Mouse (Mus musculus): ENCODE measurements around the gene Tsen15. TPM values are rescaled to one million over a fixed set of nuclear protein-coding genes. Genes with fewer than 3 reads are reported as not detected.
A peak's percentile ranks its signal among the peaks of the same experiment; 100 is the strongest.
"Not testable (repeated sequence)": the region's sequence is repeated elsewhere in the genome, so short reads cannot be mapped to it uniquely, and the experiment has no call there.

The Tsen15 gene
- polyA plus RNA-seq, 1 experiment: 43.7 TPM

GRCm38 (mm10) chr1:152389271-152389670 lies 2.8 kb upstream of the Tsen15 start:
- TF ChIP-seq FLI1 (IDR thresholded peaks at IDR 0.05; ENCODE audit: low read length): no peak
- peaks cover 6% of the 10 kb centered on the region; the same call in 1 of the 2 replicates for H3K9me3 ChIP-seq
- H3K4me3 ChIP-seq (replicated peaks): no peak overlapping the region
- H3K36me3 ChIP-seq (replicated peaks; ENCODE audit: low read length): peaks cover 3% of the 10 kb centered on the region
- peaks cover 9% of the 10 kb centered on the region for H3K27me3 ChIP-seq (replicated peaks)
- H3K4me1 ChIP-seq: peaks cover 9% of the 10 kb centered on the region

- H3K4me3 ChIP-seq (replicated peaks): peak overlapping the region; percentile 97
- not testable (repeated sequence) for H3K27me3 ChIP-seq (replicated peaks); H3K9me3 ChIP-seq; H3K4me1 ChIP-seq
- peaks cover 19% of the 10 kb centered on the region for H3K36me3 ChIP-seq (replicated peaks; ENCODE audit: low read length)
Observed at GRCm38 (mm10) chr1:152385693-152386092, 795 bp downstream of the Tsen15 start.

GRCm38 (mm10) chr1:152384589-152384988 lies 1.9 kb downstream of the Tsen15 start:
- H3K4me3 ChIP-seq (replicated peaks): peak overlapping the region; percentile 53
- peaks cover 9% of the 10 kb centered on the region for H3K4me1 ChIP-seq
- H3K9me3 ChIP-seq: no peaks in the 10 kb centered on the region
- H3K27me3 ChIP-seq (replicated peaks): peaks cover 2% of the 10 kb centered on the region
- no peak for TF ChIP-seq FLI1 (IDR thresholded peaks at IDR 0.05; ENCODE audit: low read length)
- no peak for TF ChIP-seq GATA1 (IDR thresholded peaks at IDR 0.05; ENCODE audit: borderline replicate concordance, low read length)
- H3K36me3 ChIP-seq (replicated peaks; ENCODE audit: low read length): peaks cover 26% of the 10 kb centered on the region

- 0 out of 2 replicates have a peak, but pooled peaks cover 4% of the 10 kb centered on the region for H3K4me1 ChIP-seq
- no peaks in the 10 kb centered on the region for H3K27me3 ChIP-seq (replicated peaks)
- peaks cover 70% of the 10 kb centered on the region for H3K36me3 ChIP-seq (replicated peaks; ENCODE audit: low read length)
- TF ChIP-seq GATA1 (IDR thresholded peaks at IDR 0.05; ENCODE audit: borderline replicate concordance, low read length) (no peak), FLI1 (IDR thresholded peaks at IDR 0.05; ENCODE audit: low read length) (no peak)
- no peaks in the 10 kb centered on the region for H3K9me3 ChIP-seq
- no peak overlapping the region for H3K4me3 ChIP-seq (replicated peaks)
Observed at GRCm38 (mm10) chr1:152378311-152378710, 8.2 kb downstream of the Tsen15 start.

- TF ChIP-seq FLI1 (IDR thresholded peaks at IDR 0.05; ENCODE audit: low read length) (no peak), GATA1 (IDR thresholded peaks at IDR 0.05; ENCODE audit: borderline replicate concordance, low read length) (no peak)
- H3K27me3 ChIP-seq (replicated peaks): no peaks in the 10 kb centered on the region
- no peak overlapping the region for H3K4me3 ChIP-seq (replicated peaks)
- H3K4me1 ChIP-seq: peaks cover 11% of the 10 kb centered on the region
- no peaks in the 10 kb centered on the region for H3K9me3 ChIP-seq
- peaks cover 34% of the 10 kb centered on the region for H3K36me3 ChIP-seq (replicated peaks; ENCODE audit: low read length)
Observed at GRCm38 (mm10) chr1:152369139-152369538, 17.3 kb downstream of the Tsen15 start.

GRCm38 (mm10) chr1:152368311-152369088 lies 18.0 kb downstream of the Tsen15 start:
- H3K27me3 ChIP-seq (replicated peaks): no peaks in the 10 kb centered on the region
- no peak overlapping the region for H3K4me3 ChIP-seq (replicated peaks)
- TF ChIP-seq GATA1 (IDR thresholded peaks at IDR 0.05; ENCODE audit: borderline replicate concordance, low read length) (no peak), FLI1 (IDR thresholded peaks at IDR 0.05; ENCODE audit: low read length) (no peak)
- peaks cover 30% of the 10 kb centered on the region for H3K36me3 ChIP-seq (replicated peaks; ENCODE audit: low read length)
- peaks cover 11% of the 10 kb centered on the region for H3K4me1 ChIP-seq
- H3K9me3 ChIP-seq: no peaks in the 10 kb centered on the region

GRCm38 (mm10) chr1:152356721-152357120 lies 29.8 kb downstream of the Tsen15 start:
- Histone ChIP-seq H3K4me1 (peaks cover 6% of the 10 kb centered on the region; the same call in 1 of the 2 replicates), H3K36me3 (replicated peaks; ENCODE audit: low read length) (no peaks in the 10 kb centered on the region), H3K27me3 (replicated peaks) (no peaks in the 10 kb centered on the region), H3K9me3 (no peaks in the 10 kb centered on the region), H3K4me3 (replicated peaks) (no peak overlapping the region)
- TF ChIP-seq FLI1 (IDR thresholded peaks at IDR 0.05; ENCODE audit: low read length): no peak
- TF ChIP-seq GATA1 (IDR thresholded peaks at IDR 0.05; ENCODE audit: borderline replicate concordance, low read length): no peak

- TF ChIP-seq FLI1 (IDR thresholded peaks at IDR 0.05; ENCODE audit: low read length): no peak
- TF ChIP-seq GATA1 (IDR thresholded peaks at IDR 0.05; ENCODE audit: borderline replicate concordance, low read length): no peak
- Histone ChIP-seq H3K27me3 (replicated peaks) (peaks cover 4% of the 10 kb centered on the region), H3K36me3 (replicated peaks; ENCODE audit: low read length) (no peaks in the 10 kb centered on the region)
Observed at GRCm38 (mm10) chr1:152347946-152348345, 38.5 kb downstream of the Tsen15 start.

GRCm38 (mm10) chr1:152324024-152324423 lies 62.5 kb downstream of the Tsen15 start:
- Histone ChIP-seq H3K9me3 (no peaks in the 10 kb centered on the region), H3K27me3 (replicated peaks) (peaks cover 3% of the 10 kb centered on the region), H3K4me1 (no peaks in the 10 kb centered on the region), H3K36me3 (replicated peaks; ENCODE audit: low read length) (no peaks in the 10 kb centered on the region), H3K4me3 (replicated peaks) (no peak overlapping the region)
- TF ChIP-seq FLI1 (IDR thresholded peaks at IDR 0.05; ENCODE audit: low read length): no peak
- no peak for TF ChIP-seq GATA1 (IDR thresholded peaks at IDR 0.05; ENCODE audit: borderline replicate concordance, low read length)

More at GRCm38 (mm10) chr1:152347946-152348345, 38.5 kb downstream of the Tsen15 start:
- Histone ChIP-seq H3K4me3 (replicated peaks) (no peak overlapping the region), H3K4me1 (no peaks in the 10 kb centered on the region), H3K9me3 (no peaks in the 10 kb centered on the region)

Other genes starting within 250 kb of the Tsen15 start
- 0.06 TPM in 1 of 2 replicates, not detected in the other for gene Colgalt2, start 13.1 kb upstream of the Tsen15 start, polyA plus RNA-seq (2012; ENCODE audit: insufficient read depth, low replicate concordance)

Measured in megakaryocyte, embryonic 14.5 days (primary cell).